30 mouse cellular contexts compared by ENCODE assay signal in the genomic region with DNA sequence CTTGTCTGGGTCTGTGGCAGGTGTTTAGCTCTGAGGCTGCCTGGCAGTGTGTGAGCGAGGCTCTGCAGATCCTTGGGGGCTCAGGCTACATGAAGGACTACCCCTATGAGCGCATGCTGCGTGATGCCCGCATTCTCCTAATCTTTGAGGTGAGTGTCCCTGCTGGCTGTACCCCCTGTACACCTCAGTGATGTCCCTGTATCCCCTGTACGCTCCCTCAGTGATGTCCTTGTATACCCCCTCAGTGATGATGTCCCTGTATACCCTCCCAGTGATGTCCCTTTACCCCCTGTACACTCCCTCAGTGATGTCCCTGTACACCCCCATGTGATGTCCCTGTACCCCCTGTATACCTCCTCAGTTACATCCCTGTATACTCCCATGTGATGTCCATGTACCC. TPM values are rescaled to one million over a fixed set of nuclear protein-coding genes. Genes with fewer than 3 reads are reported as not detected.
"Had no signal": no experiment of that assay in that cellular context is flagged by ENCODE, and none has a peak within 500 bp of the region (broad histone marks: within the 10 kb centered on the region; RNA-seq: fewer than 3 reads in every experiment).

No protein-coding gene starts in this region.

- H3K4me2 ChIP-seq: limb, embryonic 13.5 days; liver, embryonic 12.5 days; liver, embryonic 15.5 days; lung, embryonic 15.5 days; neural tube, embryonic 13.5 days had no signal

- H3K4me1 ChIP-seq: limb, embryonic 10.5 days; limb, embryonic 13.5 days; liver, embryonic 12.5 days; liver, embryonic 15.5 days; lung, embryonic 15.5 days; neural tube, embryonic 13.5 days had no signal

- H3K9me3 ChIP-seq: limb, embryonic 10.5 days; limb, embryonic 13.5 days; liver, embryonic 12.5 days; liver, embryonic 15.5 days; lung, embryonic 15.5 days; neural tube, embryonic 13.5 days had no signal

- H3K27me3 ChIP-seq: limb, embryonic 13.5 days; liver, embryonic 12.5 days; liver, embryonic 15.5 days; lung, embryonic 15.5 days; neural tube, embryonic 13.5 days had no signal

- H3K4me3 ChIP-seq: layer of hippocampus, adult 2 months; limb, embryonic 10.5 days; limb, embryonic 13.5 days; liver, embryonic 12.5 days; liver, embryonic 15.5 days; lung, embryonic 15.5 days; myocyte; neural tube, embryonic 13.5 days had no signal

- DNase-seq: kidney, adult 2 months; kidney, postnatal 25 days; layer of hippocampus, adult 9-11 months; liver; lung, adult 18-20 months; lung, postnatal 10 days; lung, postnatal 36 days; right cerebral cortex, adult 18-20 months; right cerebral cortex, postnatal 14 days; right cerebral cortex, postnatal 4 days; thymus, adult 2 months; thymus, postnatal 14 days; thymus, postnatal 4 days had no signal

- H3K27ac ChIP-seq: kidney, postnatal 0 days; layer of hippocampus, adult 2 months; limb, embryonic 10.5 days; limb, embryonic 13.5 days; liver, embryonic 12.5 days; liver, embryonic 15.5 days; lung, embryonic 15.5 days; neural tube, embryonic 13.5 days; stomach, postnatal 0 days had no signal

- ATAC-seq: liver, embryonic 12.5 days had no signal

- H3K9ac ChIP-seq: limb, embryonic 13.5 days; liver, embryonic 12.5 days; liver, embryonic 15.5 days; lung, embryonic 15.5 days; neural tube, embryonic 13.5 days had no signal

RNA-seq across cellular contexts. Expression of a gene that starts 32.0 kb away (rescaled TPM):
- total RNA-seq: layer of hippocampus, adult 2 months; layer of hippocampus, postnatal 25 days; left cerebral cortex, adult 18-20 months; left cerebral cortex, postnatal 25 days; monocyte, adult 5-6 weeks had no signal
- polyA plus RNA-seq: kidney, embryonic 14.5 days; kidney, postnatal 0 days; large intestine, adult 2 months; limb, embryonic 10.5 days; liver, embryonic 12.5 days; liver, embryonic 15.5 days; lung, embryonic 15.5 days; myocyte; neural tube, embryonic 13.5 days; stomach, embryonic 14.5 days; stomach, postnatal 0 days had no signal
